Mouse (Mus musculus): ENCODE data around the gene Aff4. TPM values are rescaled to one million over a fixed set of nuclear protein-coding genes. Genes with fewer than 3 reads are reported as not detected.
"Not testable (repeated sequence)": the region's sequence is repeated elsewhere in the genome, so short reads cannot be mapped to it uniquely, and the experiment has no call there.

The Aff4 gene
- polyA plus RNA-seq, 1 experiment from 2014 or later, result 80.4 TPM

- no peak for ATAC-seq (ENCODE audit: low FRiP score, low TSS enrichment)
- Histone ChIP-seq H3K9ac (ENCODE audit: low read depth, low read length) (no peak overlapping the region), H3K4me1 (ENCODE audit: control insufficient read depth, insufficient read depth, low read length) (no peaks in the 10 kb centered on the region), H3K27ac (ENCODE audit: low read depth, low read length) (no peak overlapping the region), H3K27me3 (ENCODE audit: control insufficient read depth, insufficient read depth, low read length) (no peaks in the 10 kb centered on the region), H3K36me3 (ENCODE audit: control insufficient read depth, insufficient read depth, low read length) (peaks cover 91% of the 10 kb centered on the region), H3K4me2 (replicated peaks; ENCODE audit: low read depth, low read length) (no peak overlapping the region), H3K4me3 (ENCODE audit: low read length) (no peak overlapping the region), H3K9me3 (ENCODE audit: control insufficient read depth, low read length) (no peaks in the 10 kb centered on the region)
Measured at GRCm38 (mm10) chr11:53411738-53412137, 61.1 kb downstream of the Aff4 start.

GRCm38 (mm10) chr11:53413871-53414270 lies 63.2 kb downstream of the Aff4 start:
- Histone ChIP-seq H3K4me3 (ENCODE audit: low read length) (no peak overlapping the region), H3K9ac (ENCODE audit: low read depth, low read length) (no peak overlapping the region), H3K27me3 (ENCODE audit: control insufficient read depth, insufficient read depth, low read length) (no peaks in the 10 kb centered on the region), H3K27ac (ENCODE audit: low read depth, low read length) (no peak overlapping the region), H3K4me2 (replicated peaks; ENCODE audit: low read depth, low read length) (no peak overlapping the region), H3K36me3 (ENCODE audit: control insufficient read depth, insufficient read depth, low read length) (peaks cover 93% of the 10 kb centered on the region), H3K9me3 (ENCODE audit: control insufficient read depth, low read length) (no peaks in the 10 kb centered on the region), H3K4me1 (ENCODE audit: control insufficient read depth, insufficient read depth, low read length) (no peaks in the 10 kb centered on the region)
- WGBS, result 93% methylated on average over 4 of the region's 4 CpGs
- ATAC-seq (ENCODE audit: low FRiP score, low TSS enrichment), result no peak

GRCm38 (mm10) chr11:53418048-53418447 lies 67.4 kb downstream of the Aff4 start:
- no peaks in the 10 kb centered on the region for H3K27me3 ChIP-seq (ENCODE audit: control insufficient read depth, insufficient read depth, low read length)

GRCm38 (mm10) chr11:53423036-53423435 lies 72.4 kb downstream of the Aff4 start, which contains the start of gene Leap2:
Gene Leap2, minus strand, starts transcription at chr11:53423170.
- H3K36me3 ChIP-seq (ENCODE audit: control insufficient read depth, insufficient read depth, low read length), result peaks cover 21% of the 10 kb centered on the region
- H3K9me3 ChIP-seq (ENCODE audit: control insufficient read depth, low read length), result no peaks in the 10 kb centered on the region
- no peak within 1 kb of the TSS for H3K4me3 ChIP-seq (ENCODE audit: low read length)
- H3K9ac ChIP-seq (ENCODE audit: low read depth, low read length), result no peak within 1 kb of the TSS
- ATAC-seq (ENCODE audit: low FRiP score, low TSS enrichment), result no peak
- 86% methylated on average over 4 of the region's 4 CpGs for WGBS
- H3K4me2 ChIP-seq (replicated peaks; ENCODE audit: low read depth, low read length), result no peak within 1 kb of the TSS
- no peaks in the 10 kb centered on the region for H3K4me1 ChIP-seq (ENCODE audit: control insufficient read depth, insufficient read depth, low read length)
- no peak within 1 kb of the TSS for H3K27ac ChIP-seq (ENCODE audit: low read depth, low read length)
- no peaks in the 10 kb centered on the region for H3K27me3 ChIP-seq (ENCODE audit: control insufficient read depth, insufficient read depth, low read length)

More at GRCm38 (mm10) chr11:53418048-53418447, 67.4 kb downstream of the Aff4 start:
- Histone ChIP-seq H3K4me3 (ENCODE audit: low read length) (no peak overlapping the region), H3K4me2 (replicated peaks; ENCODE audit: low read depth, low read length) (no peak overlapping the region), H3K36me3 (ENCODE audit: control insufficient read depth, insufficient read depth, low read length) (peaks cover 66% of the 10 kb centered on the region), H3K4me1 (ENCODE audit: control insufficient read depth, insufficient read depth, low read length) (no peaks in the 10 kb centered on the region), H3K27ac (ENCODE audit: low read depth, low read length) (no peak overlapping the region), H3K9ac (ENCODE audit: low read depth, low read length) (no peak overlapping the region), H3K9me3 (ENCODE audit: control insufficient read depth, low read length) (no peaks in the 10 kb centered on the region)
- no peak for ATAC-seq (ENCODE audit: low FRiP score, low TSS enrichment)

- Histone ChIP-seq H3K4me3 (ENCODE audit: low read length) (no peak overlapping the region), H3K4me2 (replicated peaks; ENCODE audit: low read depth, low read length) (no peak overlapping the region), H3K4me1 (ENCODE audit: control insufficient read depth, insufficient read depth, low read length) (peaks cover 5% of the 10 kb centered on the region; the same call in 1 of the 2 replicates), H3K27ac (ENCODE audit: low read depth, low read length) (no peak overlapping the region), H3K27me3 (ENCODE audit: control insufficient read depth, insufficient read depth, low read length) (no peaks in the 10 kb centered on the region), H3K9me3 (ENCODE audit: control insufficient read depth, low read length) (no peaks in the 10 kb centered on the region), H3K9ac (ENCODE audit: low read depth, low read length) (no peak overlapping the region), H3K36me3 (ENCODE audit: control insufficient read depth, insufficient read depth, low read length) (peaks cover 16% of the 10 kb centered on the region)
- 78% methylated on average over 2 of the region's 2 CpGs for WGBS
- ATAC-seq (ENCODE audit: low FRiP score, low TSS enrichment), result no peak
Measured at GRCm38 (mm10) chr11:53424826-53425225, 74.2 kb downstream of the Aff4 start.

- Histone ChIP-seq H3K4me2 (replicated peaks; ENCODE audit: low read depth, low read length) (no peak overlapping the region), H3K4me1 (ENCODE audit: control insufficient read depth, insufficient read depth, low read length) (peaks cover 6% of the 10 kb centered on the region; the same call in 1 of the 2 replicates), H3K9me3 (ENCODE audit: control insufficient read depth, low read length) (no peaks in the 10 kb centered on the region), H3K27me3 (ENCODE audit: control insufficient read depth, insufficient read depth, low read length) (no peaks in the 10 kb centered on the region), H3K4me3 (ENCODE audit: low read length) (no peak overlapping the region), H3K27ac (ENCODE audit: low read depth, low read length) (no peak overlapping the region), H3K9ac (ENCODE audit: low read depth, low read length) (no peak overlapping the region), H3K36me3 (ENCODE audit: control insufficient read depth, insufficient read depth, low read length) (peaks cover 13% of the 10 kb centered on the region)
- 49% methylated on average over 3 of the region's 3 CpGs for WGBS
- no peak for ATAC-seq (ENCODE audit: low FRiP score, low TSS enrichment)
Measured at GRCm38 (mm10) chr11:53425251-53425650, 74.6 kb downstream of the Aff4 start.

DNA sequence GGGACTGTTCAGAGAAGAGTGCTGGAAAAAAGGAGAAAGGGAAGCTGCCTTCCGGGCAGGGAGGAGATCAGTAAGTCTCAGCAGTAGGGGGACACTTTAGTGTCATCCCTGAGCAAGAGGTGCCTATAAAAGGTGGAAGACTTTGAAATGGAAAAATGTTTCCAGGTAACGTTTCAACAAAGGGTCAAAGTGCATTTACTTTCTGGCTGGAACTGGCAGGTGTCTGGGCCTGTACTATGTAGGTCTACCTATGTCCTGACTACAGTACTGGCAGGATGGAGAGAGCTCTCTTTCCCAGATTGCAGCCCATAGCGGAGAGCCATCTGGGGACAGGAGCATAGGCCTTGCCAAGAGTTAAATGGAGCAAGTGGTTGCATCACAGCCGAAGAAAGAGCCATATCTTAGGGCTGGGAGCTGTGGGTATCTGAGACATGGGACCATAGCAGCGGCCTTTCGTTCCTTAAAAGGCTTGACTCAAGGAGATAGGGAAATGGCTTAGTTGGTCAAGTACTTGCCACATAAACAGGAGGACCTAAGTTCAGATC lies 75.2 kb downstream of the Aff4 start:
- WGBS, result 81% methylated on average over 6 of the region's 6 CpGs
- ATAC-seq (ENCODE audit: low FRiP score, low TSS enrichment), result no peak
- H3K36me3 ChIP-seq (ENCODE audit: control insufficient read depth, insufficient read depth, low read length), result peaks cover 13% of the 10 kb centered on the region
- no peaks in the 10 kb centered on the region for H3K9me3 ChIP-seq (ENCODE audit: control insufficient read depth, low read length)
- peaks cover 6% of the 10 kb centered on the region; the same call in 1 of the 2 replicates for H3K4me1 ChIP-seq (ENCODE audit: control insufficient read depth, insufficient read depth, low read length)
- no peak overlapping the region for H3K9ac ChIP-seq (ENCODE audit: low read depth, low read length)
- no peak overlapping the region for H3K4me2 ChIP-seq (replicated peaks; ENCODE audit: low read depth, low read length)
- no peaks in the 10 kb centered on the region for H3K27me3 ChIP-seq (ENCODE audit: control insufficient read depth, insufficient read depth, low read length)
- H3K4me3 ChIP-seq (ENCODE audit: low read length), result no peak overlapping the region
- H3K27ac ChIP-seq (ENCODE audit: low read depth, low read length), result no peak overlapping the region

- H3K4me1 ChIP-seq (ENCODE audit: control insufficient read depth, insufficient read depth, low read length), result peaks cover 11% of the 10 kb centered on the region; the same call in 1 of the 2 replicates
- H3K4me2 ChIP-seq (replicated peaks; ENCODE audit: low read depth, low read length); H3K9me3 ChIP-seq (ENCODE audit: control insufficient read depth, low read length); ATAC-seq (ENCODE audit: low FRiP score, low TSS enrichment); H3K27me3 ChIP-seq (ENCODE audit: control insufficient read depth, insufficient read depth, low read length); H3K36me3 ChIP-seq (ENCODE audit: control insufficient read depth, insufficient read depth, low read length); H3K27ac ChIP-seq (ENCODE audit: low read depth, low read length); H3K4me3 ChIP-seq (ENCODE audit: low read length); H3K9ac ChIP-seq (ENCODE audit: low read depth, low read length): not testable (repeated sequence)
- WGBS, result 83% methylated on average over 3 of the region's 3 CpGs
Measured at GRCm38 (mm10) chr11:53426914-53427313, 76.3 kb downstream of the Aff4 start.

DNA sequence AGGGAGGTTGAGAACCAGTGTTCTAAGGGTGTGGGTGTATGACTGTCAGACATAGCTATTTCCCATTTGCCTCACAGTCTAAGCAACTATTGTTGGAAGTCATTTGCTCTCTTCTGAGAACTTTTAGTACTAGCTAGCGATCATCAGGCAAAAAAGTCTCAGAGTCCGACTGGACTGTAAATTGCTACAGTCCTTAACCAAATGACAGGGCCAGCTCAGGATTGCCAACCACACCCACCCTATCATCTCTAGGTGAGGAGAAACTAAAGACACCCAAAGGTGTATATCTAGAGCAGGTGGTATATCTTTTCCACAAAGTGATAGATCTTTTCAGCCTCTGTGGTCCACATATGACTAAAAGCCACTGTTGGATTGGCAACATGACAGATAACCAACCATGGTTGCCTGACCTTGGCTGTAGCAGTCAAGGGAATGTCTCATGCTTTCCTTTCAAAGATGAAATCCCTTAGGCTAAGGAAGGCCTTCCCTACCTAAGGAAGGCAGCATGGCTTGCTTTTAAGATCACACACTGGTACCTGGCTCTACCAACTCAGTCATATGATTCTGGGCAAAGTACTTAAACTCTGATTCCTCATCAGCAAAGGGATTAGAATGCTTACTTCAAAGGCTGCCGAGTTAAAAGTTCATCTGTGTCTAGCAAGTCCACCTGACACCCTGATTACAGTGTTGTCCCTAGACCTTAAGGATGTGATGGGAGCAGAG lies 77.5 kb downstream of the Aff4 start:
- Histone ChIP-seq H3K9ac (ENCODE audit: low read depth, low read length) (no peak overlapping the region), H3K4me3 (ENCODE audit: low read length) (no peak overlapping the region), H3K27ac (ENCODE audit: low read depth, low read length) (no peak overlapping the region), H3K27me3 (ENCODE audit: control insufficient read depth, insufficient read depth, low read length) (no peaks in the 10 kb centered on the region), H3K4me1 (ENCODE audit: control insufficient read depth, insufficient read depth, low read length) (peaks cover 11% of the 10 kb centered on the region; the same call in 1 of the 2 replicates), H3K9me3 (ENCODE audit: control insufficient read depth, low read length) (no peaks in the 10 kb centered on the region), H3K36me3 (ENCODE audit: control insufficient read depth, insufficient read depth, low read length) (peaks cover 10% of the 10 kb centered on the region), H3K4me2 (replicated peaks; ENCODE audit: low read depth, low read length) (no peak overlapping the region)
- no peak for ATAC-seq (ENCODE audit: low FRiP score, low TSS enrichment)
- 95% methylated on average over 3 of the region's 3 CpGs for WGBS
